ENCODE assay signal across 23 mouse cellular contexts in the genomic region with DNA sequence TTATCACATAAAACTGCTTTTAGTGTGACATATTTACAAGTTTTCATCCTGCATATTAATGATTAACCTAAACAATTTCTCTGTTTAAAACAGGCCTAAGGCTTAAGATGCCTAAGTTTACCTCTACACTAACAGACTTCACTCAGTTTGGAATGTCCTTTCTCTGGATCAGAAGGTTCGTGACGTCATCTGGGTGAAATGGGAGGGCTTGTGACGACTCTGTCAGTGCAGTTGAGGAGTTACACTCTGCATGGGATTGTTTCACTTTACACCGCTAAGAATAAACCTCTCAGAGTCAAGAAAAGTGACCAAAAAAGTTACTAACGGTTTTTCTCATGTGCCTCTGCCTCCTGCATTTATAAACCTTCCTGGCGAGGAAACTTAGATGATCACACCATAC.
DNase-seq lines count a peak whose midpoint lies in the region; ATAC-seq and TF ChIP-seq lines count a peak whose summit lies in the region.
"Had no signal": no experiment of that assay in that cellular context is flagged by ENCODE, and none has a peak within 500 bp of the region (broad histone marks: within the 10 kb centered on the region; RNA-seq: fewer than 3 reads in every experiment).

No protein-coding gene starts in this region.

- H3K4me1 ChIP-seq in stomach, postnatal 0 days (replicated peaks; ENCODE audit: control insufficient read depth, insufficient read depth): no peaks in the 10 kb centered on the region
- H3K4me1 ChIP-seq: forebrain, embryonic 13.5 days; hindbrain, embryonic 12.5 days had no signal

- no peaks in the 10 kb centered on the region for H3K9me3 ChIP-seq in stomach, postnatal 0 days (ENCODE audit: control insufficient read depth, low read length)
- H3K9me3 ChIP-seq: forebrain, embryonic 13.5 days; heart, embryonic 13.5 days; hindbrain, embryonic 12.5 days had no signal

- no peak overlapping the region for H3K4me2 ChIP-seq in stomach, postnatal 0 days (replicated peaks; ENCODE audit: low read depth)
- H3K4me2 ChIP-seq: forebrain, embryonic 13.5 days; heart, embryonic 13.5 days; hindbrain, embryonic 12.5 days had no signal

- no peak overlapping the region for H3K9ac ChIP-seq in stomach, postnatal 0 days (ENCODE audit: low read length)
- H3K9ac ChIP-seq: forebrain, embryonic 13.5 days; forebrain, postnatal 0 days; heart, embryonic 13.5 days; hindbrain, embryonic 12.5 days had no signal

- H3K4me3 ChIP-seq in stomach, postnatal 0 days (ENCODE audit: low read depth, low read length): no peak overlapping the region
- H3K4me3 ChIP-seq: forebrain, embryonic 13.5 days; gastrocnemius, adult 2 months; heart, embryonic 13.5 days; hindbrain, embryonic 12.5 days had no signal

- DNase-seq in heart, adult 11 months: peak; percentile 64
- DNase-seq in heart, postnatal 4 days: no peak
- peak; percentile 46 for DNase-seq in kidney, adult 9 months
- no peak for DNase-seq in kidney, postnatal 14 days
- peak; percentile 16 to 44 for DNase-seq in kidney, postnatal 25 days
- DNase-seq in stomach, postnatal 0 days (ENCODE audit: low spot score): no peak
- no peak for DNase-seq in left cerebral cortex, adult 11 months (ENCODE audit: low spot score)
- DNase-seq in ovary, adult 18-20 months (ENCODE audit: low spot score): no peak
- DNase-seq: adrenal gland, adult 2 months; adrenal gland, postnatal 25 days; B cell, adult 2 months; cerebellum, adult 18-20 months; cerebellum, adult 9-11 months; cerebellum, postnatal 36 days; forebrain, postnatal 0 days; gastrocnemius, adult 2 months; gastrocnemius, postnatal 25 days; heart, postnatal 36 days had no signal

- 40% methylated on average over 6 of the region's 6 CpGs for WGBS in stomach, postnatal 0 days

- H3K36me3 ChIP-seq in stomach, postnatal 0 days (ENCODE audit: control insufficient read depth, insufficient read depth, low read length): no peaks in the 10 kb centered on the region
- H3K36me3 ChIP-seq: heart, embryonic 13.5 days; hindbrain, embryonic 12.5 days had no signal

- TF ChIP-seq EP300 in stomach, postnatal 0 days (optimal IDR thresholded peaks at IDR 0.05): peak; percentile 30

- TF ChIP-seq CTCF in stomach, postnatal 0 days (IDR thresholded peaks at IDR 0.05; ENCODE audit: low read depth): no peak

- ATAC-seq in stomach, postnatal 0 days (ENCODE audit: low FRiP score, low TSS enrichment): no peak
- ATAC-seq: activated CD4-positive, CD25-positive, alpha-beta regulatory T cell, adult 4 months; CD4-positive, CD25-positive, alpha-beta regulatory T cell, adult 4 months; forebrain, embryonic 13.5 days; forebrain, postnatal 0 days had no signal

- H3K27me3 ChIP-seq in stomach, postnatal 0 days (ENCODE audit: control insufficient read depth, insufficient read depth, low read length): no peaks in the 10 kb centered on the region
- H3K27me3 ChIP-seq: forebrain, embryonic 13.5 days; heart, embryonic 13.5 days; hindbrain, embryonic 12.5 days had no signal

- H3K27ac ChIP-seq in stomach, postnatal 0 days (replicated peaks): no peak overlapping the region
- H3K27ac ChIP-seq: forebrain, embryonic 13.5 days; gastrocnemius, adult 2 months; heart, embryonic 13.5 days; hindbrain, embryonic 12.5 days had no signal

Comparison
In these comparisons a context has a peak if more than half of its experiments do, and no peak if none do; other contexts are left out.
1. DNase-seq: peak in heart, adult 11 months (single experiment), kidney, adult 9 months (single experiment) and kidney, postnatal 25 days (2 of 2); none in heart, postnatal 4 days (single experiment), kidney, postnatal 14 days (single experiment), stomach, postnatal 0 days (single experiment), left cerebral cortex, adult 11 months (single experiment) and ovary, adult 18-20 months (single experiment).